Comparison of ENCODE assay signal across 8 mouse cellular contexts in the genomic region with DNA sequence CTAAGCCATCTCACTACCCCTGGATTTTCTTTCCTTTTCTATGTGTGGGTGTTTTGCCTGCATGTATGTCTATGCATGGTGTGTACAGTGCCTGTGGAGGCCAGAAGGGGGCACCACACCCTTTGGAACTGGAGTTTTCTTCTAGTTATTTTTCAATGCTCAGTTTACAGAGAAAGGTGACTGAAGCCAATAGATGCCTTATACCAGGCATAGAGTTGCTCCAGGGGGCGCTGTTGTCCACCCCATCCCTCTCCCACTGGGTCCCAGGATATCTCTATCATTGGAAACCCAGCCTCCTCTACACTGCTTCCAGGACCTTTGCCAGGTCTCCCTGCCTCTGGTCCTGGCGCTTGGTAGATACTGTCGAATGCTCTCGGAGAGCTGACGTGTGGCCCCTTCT.
A peak's percentile ranks its signal among the peaks of the same experiment; 100 is the strongest.
DNase-seq lines count a peak whose midpoint lies in the region; ATAC-seq and TF ChIP-seq lines count a peak whose summit lies in the region.

No protein-coding gene starts in this region.

- no peak overlapping the region for H3K9ac ChIP-seq in ES-Bruce4 (ENCODE audit: low read depth, poor library complexity, severe bottlenecking)
- H3K9ac ChIP-seq in forebrain, embryonic 15.5 days (replicated peaks): no peak overlapping the region

- intact Hi-C loops in heart, postnatal 36 days (cut with DNase I): loop anchor here (5.0 to 10.0 kb wide), 2 partner anchors 542 to 879 kb away; no protein-coding TSS in a partner anchor

- TF ChIP-seq EP300 in ES-Bruce4 (IDR thresholded peaks at IDR 0.05; ENCODE audit: insufficient read depth, low read depth, low read length): no peak

- no peaks in the 10 kb centered on the region for H3K27me3 ChIP-seq in ES-Bruce4 (ENCODE audit: control insufficient read depth, insufficient read depth, low read length, poor library complexity, severe bottlenecking)
- no peaks in the 10 kb centered on the region for H3K27me3 ChIP-seq in forebrain, embryonic 15.5 days

- no peaks in the 10 kb centered on the region for H3K4me1 ChIP-seq in ES-Bruce4 (ENCODE audit: control insufficient read depth, insufficient read depth, low read length)
- no peaks in the 10 kb centered on the region for H3K4me1 ChIP-seq in forebrain, embryonic 15.5 days

- H3K4me2 ChIP-seq in forebrain, embryonic 15.5 days (replicated peaks): no peak overlapping the region

- no peak overlapping the region for H3K27ac ChIP-seq in ES-Bruce4 (ENCODE audit: insufficient read depth, low read length)
- no peak overlapping the region for H3K27ac ChIP-seq in forebrain, embryonic 15.5 days (replicated peaks)

- no peaks in the 10 kb centered on the region for H3K9me3 ChIP-seq in ES-Bruce4 (replicated peaks; ENCODE audit: control insufficient read depth, insufficient read depth, low read length, poor library complexity, severe bottlenecking)
- H3K9me3 ChIP-seq in forebrain, embryonic 15.5 days: no peaks in the 10 kb centered on the region

- 53% methylated on average over 5 of the region's 5 CpGs for WGBS in forebrain, embryonic 15.5 days
- 79% methylated on average over 5 of the region's 5 CpGs for WGBS in large intestine, adult 2 months

- peak; percentile 59; the same call in 1 of the 2 replicates for ATAC-seq in forebrain, embryonic 15.5 days (replicated peaks)

- H3K36me3 ChIP-seq in ES-Bruce4 (ENCODE audit: control insufficient read depth, insufficient read depth, low read length, poor library complexity, severe bottlenecking): no peaks in the 10 kb centered on the region
- no peaks in the 10 kb centered on the region for H3K36me3 ChIP-seq in forebrain, embryonic 15.5 days

- no peak for TF ChIP-seq POLR2A in ES-Bruce4 (IDR thresholded peaks at IDR 0.05; ENCODE audit: insufficient read depth, low read length)

- no peak overlapping the region for H3K4me3 ChIP-seq in ES-Bruce4 (ENCODE audit: low read depth, low read length)
- no peak overlapping the region for H3K4me3 ChIP-seq in forebrain, embryonic 15.5 days

- peak; percentile 52 for TF ChIP-seq CTCF in ES-Bruce4 (IDR thresholded peaks at IDR 0.05; ENCODE audit: low read depth, low read length)

- DNase-seq in adrenal gland, adult 8-10 months: peak; percentile 51
- peak; percentile 48 to 63 for DNase-seq in heart, postnatal 36 days
- peak; percentile 6 for DNase-seq in large intestine, adult 2 months (ENCODE audit: low read depth, low spot score)
- peak; percentile 83 for DNase-seq in lung, postnatal 10 days
- DNase-seq in right cerebral cortex, postnatal 14 days: peak; percentile 61
- peak; percentile 42 to 63 for DNase-seq in urinary bladder, postnatal 36 days (ENCODE audit: low spot score in 2 of 2)

Comparison
In these comparisons a context has a peak if more than half of its experiments do, and no peak if none do; other contexts are left out.
1. DNase-seq: peak in every context shown above with its lines; median percentile 83 in lung, postnatal 10 days; 61 in right cerebral cortex, postnatal 14 days; 56 in heart, postnatal 36 days; 52 in urinary bladder, postnatal 36 days; 51 in adrenal gland, adult 8-10 months; 6 in large intestine, adult 2 months.